Mouse (Mus musculus): ENCODE results near the gene Gm11237. TPM values are rescaled to one million over a fixed set of nuclear protein-coding genes. Genes with fewer than 3 reads are reported as not detected.
"Not testable (repeated sequence)": the region's sequence is repeated elsewhere in the genome, so short reads cannot be mapped to it uniquely, and the experiment has no call there.

Gm11237 gene
- polyA plus RNA-seq (2015; fragmentation: Nextera tagmentation; extraction: Ambion mirVana) = not detected in 2 replicates

GRCm38 (mm10) chr4:73622684-73623083, at the start of gene Gm11237:
Gm11237 (plus strand) TSS chr4:73622984.
- no CpG with 5 or more reads among the region's 3 CpGs for WGBS

GRCm38 (mm10) chr4:73599248-73599647, 23.5 kb upstream of the Gm11237 start:
- no peaks in the 10 kb centered on the region for H3K36me3 ChIP-seq
- peak; percentile 88 for ATAC-seq (ENCODE audit: low FRiP score)
- no peaks in the 10 kb centered on the region for H3K9me3 ChIP-seq (replicated peaks)
- no peaks in the 10 kb centered on the region for H3K4me1 ChIP-seq
- H3K4me2 ChIP-seq = no peak overlapping the region
- H3K9ac ChIP-seq (replicated peaks) = no peak overlapping the region
- no peak overlapping the region for H3K4me3 ChIP-seq (replicated peaks)
- H3K27ac ChIP-seq (replicated peaks) = no peak overlapping the region
- WGBS = 8% methylated on average over 3 of the region's 3 CpGs
- 0 out of 2 replicates have a peak, but pooled peaks cover 4% of the 10 kb centered on the region for H3K27me3 ChIP-seq (replicated peaks)

More at GRCm38 (mm10) chr4:73622684-73623083, at the start of gene Gm11237:
- H3K9me3 ChIP-seq (replicated peaks); H3K4me1 ChIP-seq; H3K4me2 ChIP-seq; H3K36me3 ChIP-seq; H3K9ac ChIP-seq (replicated peaks); ATAC-seq (ENCODE audit: low FRiP score); H3K27ac ChIP-seq (replicated peaks); H3K27me3 ChIP-seq (replicated peaks); H3K4me3 ChIP-seq (replicated peaks): not testable (repeated sequence)

DNA sequence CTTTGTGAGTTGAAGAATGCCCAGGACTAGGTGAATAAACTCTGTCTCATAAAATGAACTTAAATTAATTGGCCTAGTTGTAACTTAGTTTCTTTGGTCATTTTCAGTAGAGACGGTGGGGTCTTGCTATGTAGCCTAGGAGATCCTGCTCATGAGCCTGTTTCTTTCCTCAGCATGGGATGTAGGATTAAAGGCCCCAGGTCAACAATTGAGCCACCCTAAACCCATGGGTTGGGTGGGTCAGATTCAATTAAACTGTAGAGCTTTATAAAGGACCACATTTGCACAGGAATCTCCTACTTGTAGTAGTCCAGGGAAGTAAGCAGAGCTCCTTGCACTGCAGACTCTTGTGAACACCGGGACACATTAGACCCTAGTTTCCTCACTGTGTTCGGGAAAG, 15.2 kb upstream of the Gm11237 start, which contains the start of gene Gm11238:
Gene Gm11238, plus strand, starts transcription at position 301 of the 400 bp plus-strand sequence.
- ATAC-seq (ENCODE audit: low FRiP score); H3K36me3 ChIP-seq; H3K27ac ChIP-seq (replicated peaks); H3K27me3 ChIP-seq (replicated peaks); H3K9me3 ChIP-seq (replicated peaks); H3K4me2 ChIP-seq; H3K4me1 ChIP-seq; H3K9ac ChIP-seq (replicated peaks); H3K4me3 ChIP-seq (replicated peaks): not testable (repeated sequence)
- no CpG with 5 or more reads among the region's 3 CpGs for WGBS

- no CpG with 5 or more reads among the region's 4 CpGs for WGBS
- H3K4me3 ChIP-seq (replicated peaks); H3K9me3 ChIP-seq (replicated peaks); H3K4me1 ChIP-seq; H3K27me3 ChIP-seq (replicated peaks); H3K9ac ChIP-seq (replicated peaks); H3K36me3 ChIP-seq; H3K27ac ChIP-seq (replicated peaks); ATAC-seq (ENCODE audit: low FRiP score); H3K4me2 ChIP-seq: not testable (repeated sequence)
These were observed 15.0 kb downstream of the Gm11237 start, which contains the start of gene Gm11236 for GRCm38 (mm10) chr4:73637821-73638220. Gm11236 (plus strand) TSS chr4:73638121.

- not testable (repeated sequence) for H3K27me3 ChIP-seq (replicated peaks); H3K36me3 ChIP-seq; H3K4me2 ChIP-seq; H3K9me3 ChIP-seq (replicated peaks); H3K4me3 ChIP-seq (replicated peaks); H3K4me1 ChIP-seq; H3K9ac ChIP-seq (replicated peaks); ATAC-seq (ENCODE audit: low FRiP score); H3K27ac ChIP-seq (replicated peaks)
- 92% methylated on average over 4 of the region's 4 CpGs for WGBS
These were observed 39.1 kb downstream of the Gm11237 start for GRCm38 (mm10) chr4:73661864-73662263.

GRCm38 (mm10) chr4:73668054-73668453, 45.3 kb downstream of the Gm11237 start, which contains the start of gene Gm11239:
Gm11239 (plus strand) TSS chr4:73668354.
- H3K36me3 ChIP-seq; H3K4me1 ChIP-seq; H3K9me3 ChIP-seq (replicated peaks); H3K27ac ChIP-seq (replicated peaks); H3K4me3 ChIP-seq (replicated peaks); H3K27me3 ChIP-seq (replicated peaks); ATAC-seq (ENCODE audit: low FRiP score); H3K4me2 ChIP-seq; H3K9ac ChIP-seq (replicated peaks): not testable (repeated sequence)
- WGBS = no CpG with 5 or more reads among the region's 4 CpGs

Other genes starting within 250 kb of the Gm11237 start
- not detected in 2 replicates for gene Gm11487, start 217.9 kb upstream of the Gm11237 start, polyA plus RNA-seq (2015; fragmentation: Nextera tagmentation; extraction: Ambion mirVana)
- gene Gm11238, start 15.1 kb upstream of the Gm11237 start, polyA plus RNA-seq (2015; fragmentation: Nextera tagmentation; extraction: Ambion mirVana) = not detected in 2 replicates
- gene Gm11236, start 15.1 kb downstream of the Gm11237 start, polyA plus RNA-seq (2015; fragmentation: Nextera tagmentation; extraction: Ambion mirVana) = not detected in 2 replicates
- gene Gm11239, start 45.4 kb downstream of the Gm11237 start, polyA plus RNA-seq (2015; fragmentation: Nextera tagmentation; extraction: Ambion mirVana) = not detected in 2 replicates
- gene Gm428, start 60.5 kb downstream of the Gm11237 start, polyA plus RNA-seq (2015; fragmentation: Nextera tagmentation; extraction: Ambion mirVana) = not detected in 2 replicates
- gene Rasef, start 168.0 kb downstream of the Gm11237 start, polyA plus RNA-seq (2015; fragmentation: Nextera tagmentation; extraction: Ambion mirVana) = 0.51 and 1.1 TPM in 2 replicates